Comparison of ENCODE assay signal across 10 mouse cellular contexts in the genomic region with DNA sequence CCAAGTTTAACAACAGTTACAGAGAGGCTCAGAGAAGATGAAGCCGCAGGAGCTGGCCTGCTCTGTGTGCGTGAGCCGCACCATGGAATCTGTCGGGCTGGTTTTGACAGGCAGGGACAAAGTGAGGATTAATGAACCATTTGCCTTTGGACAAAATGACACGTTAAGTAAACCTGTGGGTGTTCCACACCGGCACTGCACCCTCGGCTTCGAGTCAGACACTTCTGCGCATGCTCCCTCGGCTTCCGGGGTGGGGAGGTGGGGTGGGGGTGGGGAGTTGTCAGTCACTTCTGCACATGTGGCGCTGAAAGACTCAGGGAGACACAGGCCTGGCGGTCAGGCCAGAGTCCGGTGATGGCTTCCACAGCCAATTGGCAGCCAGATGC.
DNase-seq lines count a peak whose midpoint lies in the region; ATAC-seq and TF ChIP-seq lines count a peak whose summit lies in the region.
"Had no signal": no experiment of that assay in that cellular context is flagged by ENCODE, and none has a peak within 500 bp of the region (broad histone marks: within the 10 kb centered on the region; RNA-seq: fewer than 3 reads in every experiment).

No protein-coding gene starts in this region.

- H3K4me2 ChIP-seq in intestine, embryonic 16.5 days (ENCODE audit: low read depth, low read length): peak overlapping the region; percentile 6; the same call in 1 of the 2 replicates
- 0 out of 2 replicates have a peak overlapping the region, but pooled peaks have one; percentile 14 for H3K4me2 ChIP-seq in liver, embryonic 13.5 days
- H3K4me2 ChIP-seq: limb, embryonic 12.5 days had no signal

- H3K27ac ChIP-seq in intestine, embryonic 16.5 days (ENCODE audit: low read length): no peak overlapping the region
- no peak overlapping the region for H3K27ac ChIP-seq in liver, embryonic 13.5 days
- H3K27ac ChIP-seq: limb, embryonic 12.5 days had no signal

- no peaks in the 10 kb centered on the region for H3K9me3 ChIP-seq in E14TG2a.4 (ENCODE audit: low read length)
- no peaks in the 10 kb centered on the region for H3K9me3 ChIP-seq in intestine, embryonic 16.5 days (ENCODE audit: control insufficient read depth, low read length)
- H3K9me3 ChIP-seq in liver, embryonic 13.5 days (replicated peaks): no peaks in the 10 kb centered on the region
- H3K9me3 ChIP-seq: limb, embryonic 12.5 days had no signal

- DNase-seq in ZHBTc4 (ENCODE audit: low read depth, low spot score): peak; percentile 28
- DNase-seq in liver, embryonic 13.5 days: no peak
- DNase-seq in B cell, adult 2 months: no peak
- no peak for DNase-seq in adrenal gland, postnatal 25 days
- DNase-seq in right cerebral cortex, adult 2 months (ENCODE audit: low spot score in 2 of 2): no peak
- no peak for DNase-seq in adrenal gland, postnatal 10 days

- 50% methylated on average over 14 of the region's 14 CpGs for WGBS in intestine, embryonic 16.5 days
- WGBS in liver, embryonic 13.5 days (ENCODE audit: insufficient replicate concordance): 60% methylated on average over 14 of the region's 14 CpGs

- no peak overlapping the region for H3K9ac ChIP-seq in intestine, embryonic 16.5 days (ENCODE audit: low read depth, low read length)
- no peak overlapping the region for H3K9ac ChIP-seq in liver, embryonic 13.5 days
- H3K9ac ChIP-seq: limb, embryonic 12.5 days had no signal

- H3K36me3 ChIP-seq in E14TG2a.4 (ENCODE audit: insufficient read depth, low read length): no peaks in the 10 kb centered on the region
- no peaks in the 10 kb centered on the region for H3K36me3 ChIP-seq in intestine, embryonic 16.5 days (ENCODE audit: control insufficient read depth, insufficient read depth, low read length)
- no peaks in the 10 kb centered on the region for H3K36me3 ChIP-seq in liver, embryonic 13.5 days
- H3K36me3 ChIP-seq: limb, embryonic 12.5 days had no signal

- H3K4me1 ChIP-seq in E14TG2a.4 (replicated peaks; ENCODE audit: low read depth, low read length): peaks cover 21% of the 10 kb centered on the region; the same call in 1 of the 2 replicates
- peaks cover 4% of the 10 kb centered on the region; the same call in 1 of the 2 replicates for H3K4me1 ChIP-seq in intestine, embryonic 16.5 days (ENCODE audit: control insufficient read depth, insufficient read depth, low read length)
- H3K4me1 ChIP-seq in liver, embryonic 13.5 days (replicated peaks): peaks cover 4% of the 10 kb centered on the region; the same call in 1 of the 2 replicates

- no peak for TF ChIP-seq CTCF in E14TG2a.4 (conservative IDR thresholded peaks at IDR 0.05; ENCODE audit: low read length)

- 0 out of 2 replicates have a peak overlapping the region, but pooled peaks have one; percentile 7 for H3K4me3 ChIP-seq in E14TG2a.4 (replicated peaks; ENCODE audit: low read length)
- no peak overlapping the region for H3K4me3 ChIP-seq in intestine, embryonic 16.5 days (ENCODE audit: low read length)
- no peak overlapping the region for H3K4me3 ChIP-seq in liver, embryonic 13.5 days (replicated peaks)
- H3K4me3 ChIP-seq: limb, embryonic 12.5 days; myocyte had no signal

- H3K27me3 ChIP-seq in E14TG2a.4 (ENCODE audit: insufficient read depth, low read length): peaks cover 28% of the 10 kb centered on the region
- H3K27me3 ChIP-seq in intestine, embryonic 16.5 days (replicated peaks; ENCODE audit: control insufficient read depth, insufficient read depth, low read length): no peaks in the 10 kb centered on the region
- H3K27me3 ChIP-seq in liver, embryonic 13.5 days: peaks cover 3% of the 10 kb centered on the region; the same call in 1 of the 2 replicates

- ATAC-seq in intestine, embryonic 16.5 days: peak; percentile 69
- ATAC-seq in liver, embryonic 13.5 days (ENCODE audit: low read depth): no peak; the same call in 1 of the 2 replicates
